Mouse (Mus musculus) intestine, postnatal 0 days (tissue): ENCODE measurements at regions not wholly inside any gene's neighbourhood (a gene's known extent, or its start where the extent isn't known, plus 50 kb on each side); places are given as distances from the start of the nearest gene placed in this dataset.
"Not testable (repeated sequence)": the region's sequence is repeated elsewhere in the genome, so short reads cannot be mapped to it uniquely, and the experiment has no call there.

ENCODE experiments used
- ATAC-seq: fragments of 200-750 bp; cut with Nextera tagmentation; 2 replicates; pipeline ENCODE4 v1.8.0; 2017; ENCODE audit warnings: mild to moderate bottlenecking, moderate TSS enrichment, moderate library complexity
- H3K27ac ChIP-seq: fragments of 300-500 bp; sonication (generic); 2 replicates; pipeline ENCODE4 v1.5.1; 2014; ENCODE audit warnings: mild to moderate bottlenecking, low read depth, low read length, moderate library complexity
- H3K27me3 ChIP-seq: fragments of 300-500 bp; sonication (generic); replicated peaks from 2 replicates; pipeline ENCODE4 v1.6.1; 2014; ENCODE audit warnings: low read length, mixed read lengths; ENCODE audit not compliant: control insufficient read depth, insufficient read depth
- H3K36me3 ChIP-seq: fragments of 300-500 bp; sonication (generic); 2 replicates; pipeline ENCODE4 v1.6.1; 2014; ENCODE audit warnings: mild to moderate bottlenecking, moderate library complexity; ENCODE audit not compliant: control insufficient read depth, insufficient read depth
- H3K4me1 ChIP-seq: fragments of 300-500 bp; sonication (generic); replicated peaks from 2 replicates; pipeline ENCODE4 v1.6.1; 2014; ENCODE audit warnings: antibody characterized with exemption, low read length, mixed read lengths; ENCODE audit not compliant: control insufficient read depth, insufficient read depth
- H3K4me2 ChIP-seq: fragments of 300-500 bp; sonication (generic); replicated peaks from 2 replicates; pipeline ENCODE4 v1.6.1; 2014; ENCODE audit warnings: low read depth, mild to moderate bottlenecking, moderate library complexity
- H3K4me3 ChIP-seq: fragments of 300-500 bp; sonication (generic); 2 replicates; pipeline ENCODE4 v1.5.1; 2014; ENCODE audit warnings: low read depth, low read length
- H3K9ac ChIP-seq: fragments of 300-500 bp; sonication (generic); 2 replicates; pipeline ENCODE4 v1.6.1; 2014; ENCODE audit warnings: mild to moderate bottlenecking, low read depth, low read length
- H3K9me3 ChIP-seq: fragments of 300-500 bp; sonication (generic); 2 replicates; pipeline ENCODE4 v1.6.1; 2016; ENCODE audit warnings: mixed run types; ENCODE audit not compliant: control insufficient read depth
- CTCF ChIP-seq: sonication (generic); IDR thresholded peaks from 2 replicates; pipeline ENCODE4 v1.5.1; 2016; ENCODE audit warnings: low read depth, mild to moderate bottlenecking, control low read depth, antibody characterized with exemption, moderate library complexity
- WGBS: fragments of 180-500 bp; shearing (Covaris S2); extraction: QIAGEN DNeasy Blood & Tissue Kit; methylation state at CpG from one replicate; pipeline ENCODE4 v1.1.7; 2014; 5-methylcytosine and 5-hydroxymethylcytosine counted together

GRCm38 (mm10) chr4:71332018-71332417, 425.7 kb downstream of the Gm11232 start:
- no peak for ATAC-seq
- Histone ChIP-seq H3K4me1 (no peaks in the 10 kb centered on the region), H3K4me2 (no peak overlapping the region), H3K9me3 (no peaks in the 10 kb centered on the region), H3K9ac (no peak overlapping the region), H3K27me3 (no peaks in the 10 kb centered on the region), H3K4me3 (no peak overlapping the region), H3K27ac (no peak overlapping the region), H3K36me3 (no peaks in the 10 kb centered on the region)
- peak; percentile 58 for TF ChIP-seq CTCF
- 77% methylated on average over 4 of the region's 4 CpGs for WGBS

- Histone ChIP-seq H3K4me1 (no peaks in the 10 kb centered on the region), H3K36me3 (no peaks in the 10 kb centered on the region), H3K9ac (no peak overlapping the region), H3K27me3 (no peaks in the 10 kb centered on the region), H3K27ac (no peak overlapping the region), H3K4me3 (no peak overlapping the region), H3K9me3 (no peaks in the 10 kb centered on the region), H3K4me2 (no peak overlapping the region)
- TF ChIP-seq CTCF, result no peak
- no peak for ATAC-seq
These were observed 441.2 kb downstream of the Gm11232 start for GRCm38 (mm10) chr4:71316605-71317004.

- Histone ChIP-seq H3K36me3 (no peaks in the 10 kb centered on the region), H3K9me3 (no peaks in the 10 kb centered on the region), H3K4me1 (no peaks in the 10 kb centered on the region), H3K4me2 (no peak overlapping the region), H3K9ac (no peak overlapping the region), H3K4me3 (no peak overlapping the region), H3K27ac (no peak overlapping the region), H3K27me3 (no peaks in the 10 kb centered on the region)
- TF ChIP-seq CTCF, result no peak
- WGBS, result 63% methylated on average over 6 of the region's 6 CpGs
- ATAC-seq, result no peak
These were observed 450.6 kb downstream of the Gm11232 start for GRCm38 (mm10) chr4:71307176-71307612.

GRCm38 (mm10) chr4:71306690-71307089, 451.1 kb downstream of the Gm11232 start:
- Histone ChIP-seq H3K27ac (no peak overlapping the region), H3K4me3 (no peak overlapping the region), H3K9ac (no peak overlapping the region), H3K36me3 (no peaks in the 10 kb centered on the region), H3K9me3 (no peaks in the 10 kb centered on the region), H3K27me3 (no peaks in the 10 kb centered on the region), H3K4me2 (no peak overlapping the region), H3K4me1 (no peaks in the 10 kb centered on the region)
- WGBS, result 67% methylated on average over 6 of the region's 6 CpGs
- TF ChIP-seq CTCF, result no peak
- no peak for ATAC-seq

GRCm38 (mm10) chr4:71295716-71296115, 462.0 kb downstream of the Gm11232 start:
- H3K4me3 ChIP-seq, result not testable (repeated sequence)

GRCm38 (mm10) chr4:71291741-71292149, 466.0 kb downstream of the Gm11232 start:
- H3K36me3 ChIP-seq, result no peaks in the 10 kb centered on the region
- H3K27ac ChIP-seq, result no peak overlapping the region
- WGBS, result 77% methylated on average over 10 of the region's 10 CpGs
- ATAC-seq, result no peak
- no peak for TF ChIP-seq CTCF
- H3K4me1 ChIP-seq, result no peaks in the 10 kb centered on the region
- no peak overlapping the region for H3K4me3 ChIP-seq
- no peak overlapping the region for H3K4me2 ChIP-seq
- no peak overlapping the region for H3K9ac ChIP-seq
- no peaks in the 10 kb centered on the region for H3K27me3 ChIP-seq
- no peaks in the 10 kb centered on the region for H3K9me3 ChIP-seq

More at GRCm38 (mm10) chr4:71295716-71296115, 462.0 kb downstream of the Gm11232 start:
- not testable (repeated sequence) for ATAC-seq, H3K9me3 ChIP-seq, H3K4me1 ChIP-seq, H3K27me3 ChIP-seq, H3K9ac ChIP-seq, H3K4me2 ChIP-seq, H3K36me3 ChIP-seq, H3K27ac ChIP-seq
- 62% methylated on average over 3 of the region's 3 CpGs for WGBS

- not testable (repeated sequence) for H3K9me3 ChIP-seq, H3K27ac ChIP-seq, ATAC-seq, H3K9ac ChIP-seq, H3K36me3 ChIP-seq, H3K4me3 ChIP-seq, H3K4me2 ChIP-seq, H3K27me3 ChIP-seq, H3K4me1 ChIP-seq
- 91% methylated on average over 22 of the region's 22 CpGs for WGBS
These were observed 466.5 kb downstream of the Gm11232 start for GRCm38 (mm10) chr4:71291111-71291740.
